Mouse (Mus musculus) ES-Bruce4 (cell line): Measurements from ENCODE around the gene Hcrt.

ENCODE experiments used
- CTCF ChIP-seq: IDR thresholded peaks from one replicate; pipeline ENCODE4 v1.8.1; 2011; ENCODE audit warnings: low read depth, low read length
- EP300 ChIP-seq: IDR thresholded peaks from 2 replicates; pipeline ENCODE4 v1.6.1; 2011; ENCODE audit warnings: low read depth, low read length; ENCODE audit not compliant: insufficient read depth
- POLR2A ChIP-seq: IDR thresholded peaks from one replicate; pipeline ENCODE4 v1.8.1; 2011; ENCODE audit warnings: low read length; ENCODE audit not compliant: insufficient read depth

GRCm38 (mm10) chr11:100738749-100739148 lies 24.0 kb downstream of the Hcrt start:
- TF ChIP-seq EP300 (no peak), CTCF (no peak), POLR2A (no peak)
